Mouse (Mus musculus): ENCODE measurements around the gene Mrpl20.
A peak's percentile ranks its signal among the peaks of the same experiment; 100 is the strongest.
"Not testable (repeated sequence)": the region's sequence is repeated elsewhere in the genome, so short reads cannot be mapped to it uniquely, and the experiment has no call there.

Gene Mrpl20

GRCm38 (mm10) chr4:155788300-155788699 is 14.4 kb upstream of the Mrpl20 start:
- Histone ChIP-seq H3K4me1 (replicated peaks; ENCODE audit: low read depth, low read length) (peaks cover 39% of the 10 kb centered on the region), H3K27me3 (ENCODE audit: insufficient read depth, low read length) (peaks cover 43% of the 10 kb centered on the region), H3K4me3 (replicated peaks; ENCODE audit: low read length) (no peak overlapping the region), H3K9me3 (ENCODE audit: low read length) (no peaks in the 10 kb centered on the region), H3K36me3 (ENCODE audit: insufficient read depth, low read length) (no peaks in the 10 kb centered on the region)
- TF ChIP-seq CTCF (conservative IDR thresholded peaks at IDR 0.05; ENCODE audit: low read length): no peak
- no peak for TF ChIP-seq NANOG (IDR thresholded peaks at IDR 0.05; ENCODE audit: borderline replicate concordance, low read length)
- no peak for TF ChIP-seq POU5F1 (IDR thresholded peaks at IDR 0.05; ENCODE audit: borderline replicate concordance, low read length)

- H3K27me3 ChIP-seq (ENCODE audit: insufficient read depth, low read length): peaks cover 40% of the 10 kb centered on the region
- not testable (repeated sequence) for H3K9me3 ChIP-seq (ENCODE audit: low read length); H3K36me3 ChIP-seq (ENCODE audit: insufficient read depth, low read length); H3K4me3 ChIP-seq (replicated peaks; ENCODE audit: low read length)
- H3K4me1 ChIP-seq (replicated peaks; ENCODE audit: low read depth, low read length): peaks cover 33% of the 10 kb centered on the region
Measured at GRCm38 (mm10) chr4:155788833-155789232, 13.8 kb upstream of the Mrpl20 start.

- TF ChIP-seq CTCF (conservative IDR thresholded peaks at IDR 0.05; ENCODE audit: low read length) (no peak), POU5F1 (IDR thresholded peaks at IDR 0.05; ENCODE audit: borderline replicate concordance, low read length) (no peak), NANOG (IDR thresholded peaks at IDR 0.05; ENCODE audit: borderline replicate concordance, low read length) (no peak)
- H3K4me1 ChIP-seq (replicated peaks; ENCODE audit: low read depth, low read length): peaks cover 28% of the 10 kb centered on the region
- peak within 1 kb of the TSS; percentile 77 for H3K4me3 ChIP-seq (replicated peaks; ENCODE audit: low read length)
Measured at GRCm38 (mm10) chr4:155790021-155790489, 12.6 kb upstream of the Mrpl20 start, which contains the start of gene Ankrd65. Gene Ankrd65 (plus strand): TSS chr4:155790439.

GRCm38 (mm10) chr4:155790650-155791161 is 12.0 kb upstream of the Mrpl20 start:
- Histone ChIP-seq H3K27me3 (ENCODE audit: insufficient read depth, low read length) (peaks cover 33% of the 10 kb centered on the region), H3K4me1 (replicated peaks; ENCODE audit: low read depth, low read length) (peaks cover 22% of the 10 kb centered on the region), H3K36me3 (ENCODE audit: insufficient read depth, low read length) (no peaks in the 10 kb centered on the region), H3K4me3 (replicated peaks; ENCODE audit: low read length) (no peak overlapping the region), H3K9me3 (ENCODE audit: low read length) (no peaks in the 10 kb centered on the region)
- no peak for TF ChIP-seq NANOG (IDR thresholded peaks at IDR 0.05; ENCODE audit: borderline replicate concordance, low read length)
- TF ChIP-seq CTCF (conservative IDR thresholded peaks at IDR 0.05; ENCODE audit: low read length): no peak
- no peak for TF ChIP-seq POU5F1 (IDR thresholded peaks at IDR 0.05; ENCODE audit: borderline replicate concordance, low read length)

More at GRCm38 (mm10) chr4:155790021-155790489, 12.6 kb upstream of the Mrpl20 start, which contains the start of gene Ankrd65:
- peaks cover 39% of the 10 kb centered on the region for H3K27me3 ChIP-seq (ENCODE audit: insufficient read depth, low read length)
- H3K9me3 ChIP-seq (ENCODE audit: low read length): no peaks in the 10 kb centered on the region
- no peaks in the 10 kb centered on the region for H3K36me3 ChIP-seq (ENCODE audit: insufficient read depth, low read length)

- Histone ChIP-seq H3K9me3 (ENCODE audit: low read length) (no peaks in the 10 kb centered on the region), H3K4me3 (replicated peaks; ENCODE audit: low read length) (peak overlapping the region; percentile 77), H3K36me3 (ENCODE audit: insufficient read depth, low read length) (no peaks in the 10 kb centered on the region), H3K27me3 (ENCODE audit: insufficient read depth, low read length) (peaks cover 38% of the 10 kb centered on the region), H3K4me1 (replicated peaks; ENCODE audit: low read depth, low read length) (peaks cover 21% of the 10 kb centered on the region)
- TF ChIP-seq POU5F1 (IDR thresholded peaks at IDR 0.05; ENCODE audit: borderline replicate concordance, low read length) (no peak), NANOG (IDR thresholded peaks at IDR 0.05; ENCODE audit: borderline replicate concordance, low read length) (no peak), CTCF (conservative IDR thresholded peaks at IDR 0.05; ENCODE audit: low read length) (no peak)
Measured at GRCm38 (mm10) chr4:155791240-155791933, 11.3 kb upstream of the Mrpl20 start.

- peaks cover 21% of the 10 kb centered on the region for H3K4me1 ChIP-seq (replicated peaks; ENCODE audit: low read depth, low read length)
- H3K9me3 ChIP-seq (ENCODE audit: low read length): no peaks in the 10 kb centered on the region
- H3K4me3 ChIP-seq (replicated peaks; ENCODE audit: low read length): no peak overlapping the region
- TF ChIP-seq NANOG (IDR thresholded peaks at IDR 0.05; ENCODE audit: borderline replicate concordance, low read length) (no peak), CTCF (conservative IDR thresholded peaks at IDR 0.05; ENCODE audit: low read length) (no peak), POU5F1 (IDR thresholded peaks at IDR 0.05; ENCODE audit: borderline replicate concordance, low read length) (no peak)
- H3K36me3 ChIP-seq (ENCODE audit: insufficient read depth, low read length): no peaks in the 10 kb centered on the region
- peaks cover 35% of the 10 kb centered on the region for H3K27me3 ChIP-seq (ENCODE audit: insufficient read depth, low read length)
Measured at GRCm38 (mm10) chr4:155793730-155794129, 8.9 kb upstream of the Mrpl20 start.

- peaks cover 19% of the 10 kb centered on the region for H3K4me1 ChIP-seq (replicated peaks; ENCODE audit: low read depth, low read length)
- TF ChIP-seq POU5F1 (IDR thresholded peaks at IDR 0.05; ENCODE audit: borderline replicate concordance, low read length) (no peak), CTCF (conservative IDR thresholded peaks at IDR 0.05; ENCODE audit: low read length) (no peak), NANOG (IDR thresholded peaks at IDR 0.05; ENCODE audit: borderline replicate concordance, low read length) (no peak)
- H3K27me3 ChIP-seq (ENCODE audit: insufficient read depth, low read length): no peaks in the 10 kb centered on the region
- no peak overlapping the region for H3K4me3 ChIP-seq (replicated peaks; ENCODE audit: low read length)
- H3K36me3 ChIP-seq (ENCODE audit: insufficient read depth, low read length): peaks cover 29% of the 10 kb centered on the region
- H3K9me3 ChIP-seq (ENCODE audit: low read length): no peaks in the 10 kb centered on the region
Measured at GRCm38 (mm10) chr4:155802075-155802474, 603 bp upstream of the Mrpl20 start.

- Histone ChIP-seq H3K27me3 (ENCODE audit: insufficient read depth, low read length) (no peaks in the 10 kb centered on the region), H3K36me3 (ENCODE audit: insufficient read depth, low read length) (peaks cover 43% of the 10 kb centered on the region), H3K4me1 (replicated peaks; ENCODE audit: low read depth, low read length) (peaks cover 22% of the 10 kb centered on the region), H3K9me3 (ENCODE audit: low read length) (no peaks in the 10 kb centered on the region), H3K4me3 (replicated peaks; ENCODE audit: low read length) (peak overlapping the region; percentile 98)
- TF ChIP-seq POU5F1 (IDR thresholded peaks at IDR 0.05; ENCODE audit: borderline replicate concordance, low read length) (no peak), NANOG (IDR thresholded peaks at IDR 0.05; ENCODE audit: borderline replicate concordance, low read length) (no peak), CTCF (conservative IDR thresholded peaks at IDR 0.05; ENCODE audit: low read length) (no peak)
Measured at GRCm38 (mm10) chr4:155803340-155804041, 813 bp downstream of the Mrpl20 start.

Measured in E14TG2a.4 (cell line).